Mouse (Mus musculus): ENCODE results near the gene Otulin.

Otulin gene

GRCm38 (mm10) chr15:27549878-27550277 is 80.6 kb downstream of the Otulin start:
- no peak for DNase-seq (ENCODE audit: low spot score in 2 of 2)

GRCm38 (mm10) chr15:27549071-27549470 is 81.4 kb downstream of the Otulin start:
- DNase-seq (ENCODE audit: low spot score in 2 of 2) = no peak

GRCm38 (mm10) chr15:27548110-27548509 is 82.4 kb downstream of the Otulin start:
- peak in 1 of 2 experiments; percentile 39 for DNase-seq (ENCODE audit: low spot score in 2 of 2)

- DNase-seq (ENCODE audit: low spot score in 2 of 2) = no peak
Observed at GRCm38 (mm10) chr15:27545203-27545602, 85.3 kb downstream of the Otulin start.

GRCm38 (mm10) chr15:27539745-27540144 is 90.7 kb downstream of the Otulin start:
- peak; percentile 81 for DNase-seq (ENCODE audit: low spot score in 2 of 2)

- peak; percentile 70 to 78 for DNase-seq (ENCODE audit: low spot score in 2 of 2)
Observed at GRCm38 (mm10) chr15:27537519-27538223, 92.8 kb downstream of the Otulin start.

GRCm38 (mm10) chr15:27536771-27537170 is 93.7 kb downstream of the Otulin start:
- no peak for DNase-seq (ENCODE audit: low spot score in 2 of 2)

GRCm38 (mm10) chr15:27536186-27536585 is 94.3 kb downstream of the Otulin start:
- no peak for DNase-seq (ENCODE audit: low spot score in 2 of 2)

GRCm38 (mm10) chr15:27535681-27536080 is 94.8 kb downstream of the Otulin start:
- DNase-seq (ENCODE audit: low spot score in 2 of 2) = no peak

- no peak for DNase-seq (ENCODE audit: low spot score in 2 of 2)
Observed at GRCm38 (mm10) chr15:27533036-27533435, 97.5 kb downstream of the Otulin start.

- DNase-seq (ENCODE audit: low spot score in 2 of 2) = no peak
Observed at GRCm38 (mm10) chr15:27530023-27530422, 100.5 kb downstream of the Otulin start.

GRCm38 (mm10) chr15:27528896-27529295 is 101.6 kb downstream of the Otulin start:
- DNase-seq (ENCODE audit: low spot score in 2 of 2) = no peak

- no peak for DNase-seq (ENCODE audit: low spot score in 2 of 2)
Observed at GRCm38 (mm10) chr15:27525233-27526005, 105.1 kb downstream of the Otulin start.

- DNase-seq (ENCODE audit: low spot score in 2 of 2) = no peak
Observed at GRCm38 (mm10) chr15:27519857-27520256, 110.6 kb downstream of the Otulin start.

- no peak for DNase-seq (ENCODE audit: low spot score in 2 of 2)
Observed at GRCm38 (mm10) chr15:27518026-27518425, 112.5 kb downstream of the Otulin start.

GRCm38 (mm10) chr15:27516927-27517326 is 113.6 kb downstream of the Otulin start:
- no peak for DNase-seq (ENCODE audit: low spot score in 2 of 2)

- no peak for DNase-seq (ENCODE audit: low spot score in 2 of 2)
Observed at GRCm38 (mm10) chr15:27508982-27509381, 121.5 kb downstream of the Otulin start.

GRCm38 (mm10) chr15:27508169-27508568 is 122.3 kb downstream of the Otulin start:
- DNase-seq (ENCODE audit: low spot score in 2 of 2) = no peak

GRCm38 (mm10) chr15:27506893-27507596 is 123.4 kb downstream of the Otulin start:
- no peak for DNase-seq (ENCODE audit: low spot score in 2 of 2)

GRCm38 (mm10) chr15:27506127-27506886 is 124.2 kb downstream of the Otulin start:
- DNase-seq (ENCODE audit: low spot score in 2 of 2) = no peak

GRCm38 (mm10) chr15:27503801-27504730 is 126.4 kb downstream of the Otulin start:
- DNase-seq (ENCODE audit: low spot score in 2 of 2) = no peak
